Mouse (Mus musculus) liver, embryonic 16.5 days (tissue): ENCODE results near the gene Fabp1. TPM values are rescaled to one million over a fixed set of nuclear protein-coding genes. Genes with fewer than 3 reads are reported as not detected.

Source experiments
- ATAC-seq: fragments of 200-750 bp; cut with Nextera tagmentation; 2 replicates; pipeline ENCODE4 v1.8.0; 2017; ENCODE audit warnings: low read depth, mild to moderate bottlenecking, moderate number of reproducible peaks, moderate library complexity
- H3K27ac ChIP-seq: fragments of 300-500 bp; sonication (generic); 2 replicates; pipeline ENCODE4 v1.5.1; 2014; ENCODE audit warnings: mild to moderate bottlenecking, low read length
- H3K27me3 ChIP-seq: fragments of 300-500 bp; sonication (generic); 2 replicates; pipeline ENCODE4 v1.6.1; 2014; ENCODE audit warnings: low read depth, low read length, mixed read lengths; ENCODE audit not compliant: control insufficient read depth, insufficient read depth
- H3K36me3 ChIP-seq: fragments of 300-500 bp; sonication (generic); 2 replicates; pipeline ENCODE4 v1.6.1; 2014; ENCODE audit warnings: mild to moderate bottlenecking; ENCODE audit not compliant: control insufficient read depth, insufficient read depth
- H3K4me1 ChIP-seq: fragments of 300-500 bp; sonication (generic); 2 replicates; pipeline ENCODE4 v1.6.1; 2014; ENCODE audit warnings: low read depth, low read length, mixed read lengths; ENCODE audit not compliant: control insufficient read depth
- H3K4me2 ChIP-seq: fragments of 300-500 bp; sonication (generic); 2 replicates; pipeline ENCODE4 v1.6.1; 2014; ENCODE audit warnings: low read depth, low read length, mixed read lengths
- H3K4me3 ChIP-seq: fragments of 300-500 bp; sonication (generic); 2 replicates; pipeline ENCODE4 v1.5.1; 2014; ENCODE audit warnings: low read depth, mild to moderate bottlenecking, low read length
- H3K9ac ChIP-seq: fragments of 300-500 bp; sonication (generic); 2 replicates; pipeline ENCODE4 v1.6.1; 2014; ENCODE audit warnings: low read depth, low read length
- H3K9me3 ChIP-seq: fragments of 300-500 bp; sonication (generic); replicated peaks from 2 replicates; pipeline ENCODE4 v1.6.1; 2016; ENCODE audit warnings: low read length; ENCODE audit not compliant: control insufficient read depth
- WGBS: fragments of 180-500 bp; shearing (Covaris S2); extraction: QIAGEN DNeasy Blood & Tissue Kit; methylation state at CpG from one replicate; pipeline ENCODE4 v1.1.7; 2014; ENCODE audit not compliant: insufficient replicate concordance; 5-methylcytosine and 5-hydroxymethylcytosine counted together
- polyA plus RNA-seq: library from polyadenylated mRNA; unstranded; fragments of >200 nt; fragmentation: Nextera tagmentation; extraction: Ambion mirVana; gene quantifications from 2 replicates; pipeline ENCODE4 v1.2.1, GENCODE M21; 2015

Fabp1 gene
- polyA plus RNA-seq, 1 experiment from 2014 or later: 679 TPM

- Histone ChIP-seq H3K27ac (no peak overlapping the region), H3K4me2 (no peak overlapping the region), H3K4me3 (no peak overlapping the region), H3K27me3 (no peaks in the 10 kb centered on the region), H3K36me3 (no peaks in the 10 kb centered on the region), H3K9me3 (no peaks in the 10 kb centered on the region), H3K9ac (no peak overlapping the region), H3K4me1 (no peaks in the 10 kb centered on the region)
- no peak for ATAC-seq
- WGBS: 39% methylated on average over 7 of the region's 7 CpGs
These were observed 27.6 kb downstream of the Fabp1 start for GRCm38 (mm10) chr6:71227157-71227770.

DNA sequence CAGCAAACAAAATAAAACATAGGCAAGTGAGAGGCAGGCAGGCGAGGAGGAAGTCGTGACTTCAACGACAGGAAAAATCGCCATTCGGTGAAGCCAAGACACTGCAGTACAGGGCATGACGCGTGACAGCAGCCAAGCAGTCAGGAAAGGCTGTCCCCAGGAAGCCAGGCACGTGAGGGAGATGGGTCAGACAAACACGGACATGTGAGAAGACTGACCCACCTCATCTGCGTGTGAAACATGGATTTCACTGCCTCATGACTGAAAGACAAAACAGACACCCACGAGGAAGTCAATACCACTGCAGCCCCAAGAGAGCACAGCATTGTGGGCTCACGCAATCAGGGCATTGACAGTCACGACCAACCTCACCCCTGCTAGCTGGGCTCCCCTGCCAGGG, 35.5 kb downstream of the Fabp1 start:
- no peaks in the 10 kb centered on the region for H3K36me3 ChIP-seq
- 43% methylated on average over 13 of the region's 13 CpGs for WGBS
- H3K9ac ChIP-seq: no peak overlapping the region
- no peaks in the 10 kb centered on the region for H3K4me1 ChIP-seq
- H3K4me2 ChIP-seq: no peak overlapping the region
- ATAC-seq: no peak; the same call in 1 of the 2 replicates
- peak overlapping the region; percentile 37 for H3K27ac ChIP-seq
- no peaks in the 10 kb centered on the region for H3K27me3 ChIP-seq
- H3K4me3 ChIP-seq: no peak overlapping the region
- H3K9me3 ChIP-seq: no peaks in the 10 kb centered on the region

- H3K27me3 ChIP-seq: no peaks in the 10 kb centered on the region
- H3K27ac ChIP-seq: peak overlapping the region; percentile 68
- H3K9me3 ChIP-seq: no peaks in the 10 kb centered on the region
These were observed 36.3 kb downstream of the Fabp1 start for GRCm38 (mm10) chr6:71235944-71236343.

DNA sequence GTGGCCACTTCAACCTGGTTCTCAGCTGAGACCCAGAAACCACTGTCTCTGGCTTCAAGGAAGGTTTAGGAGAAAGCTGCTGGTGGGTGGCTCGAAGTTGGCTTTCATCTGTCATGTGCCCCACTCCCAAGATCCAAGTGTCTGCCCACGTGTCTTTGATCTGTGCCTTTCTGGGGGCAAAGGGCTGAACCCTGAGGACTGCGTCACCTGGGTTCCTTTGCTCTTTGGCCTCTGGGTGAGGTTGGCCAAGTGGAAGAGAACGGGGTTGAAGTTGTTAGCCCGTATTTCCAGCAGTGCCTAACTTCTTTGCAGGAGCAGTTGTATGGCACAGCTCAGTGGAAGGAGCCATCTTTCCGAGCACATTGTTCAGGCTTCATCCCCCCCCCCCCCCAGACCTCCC, 36.9 kb downstream of the Fabp1 start:
- Histone ChIP-seq H3K4me3 (no peak overlapping the region), H3K9ac (no peak overlapping the region), H3K4me1 (no peaks in the 10 kb centered on the region), H3K36me3 (no peaks in the 10 kb centered on the region), H3K27me3 (no peaks in the 10 kb centered on the region), H3K27ac (peak overlapping the region; percentile 68), H3K4me2 (no peak overlapping the region), H3K9me3 (no peaks in the 10 kb centered on the region)
- WGBS: 61% methylated on average over 6 of the region's 6 CpGs
- peak; percentile 62 for ATAC-seq

More at GRCm38 (mm10) chr6:71235944-71236343, 36.3 kb downstream of the Fabp1 start:
- WGBS: 34% methylated on average over 3 of the region's 3 CpGs
- Histone ChIP-seq H3K9ac (no peak overlapping the region), H3K36me3 (no peaks in the 10 kb centered on the region), H3K4me2 (no peak overlapping the region), H3K4me3 (no peak overlapping the region), H3K4me1 (no peaks in the 10 kb centered on the region)
- ATAC-seq: peak; percentile 78

DNA sequence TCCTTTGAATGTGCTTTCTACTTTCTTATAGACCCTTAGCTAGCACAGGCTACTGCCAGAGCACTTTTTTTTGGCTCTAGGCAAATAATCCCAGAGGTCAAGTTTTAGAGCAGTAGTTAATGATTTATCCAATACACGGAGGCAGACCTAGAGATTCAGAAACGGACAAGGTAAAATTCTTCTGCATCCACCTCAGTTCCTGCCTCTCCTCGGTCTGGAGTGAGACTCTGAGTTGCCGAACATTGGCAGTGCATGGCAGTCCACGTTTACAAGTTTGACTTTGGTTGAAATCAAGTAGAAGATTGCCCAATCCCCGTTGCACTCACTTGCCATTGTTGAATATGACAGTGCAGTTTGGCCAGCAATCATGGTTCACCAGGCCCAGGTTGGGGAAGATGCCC, 37.4 kb downstream of the Fabp1 start:
- H3K9me3 ChIP-seq: no peaks in the 10 kb centered on the region
- H3K36me3 ChIP-seq: no peaks in the 10 kb centered on the region
- H3K4me2 ChIP-seq: no peak overlapping the region
- H3K9ac ChIP-seq: no peak overlapping the region
- no peak overlapping the region for H3K4me3 ChIP-seq
- peak overlapping the region; percentile 68 for H3K27ac ChIP-seq
- H3K27me3 ChIP-seq: no peaks in the 10 kb centered on the region
- H3K4me1 ChIP-seq: no peaks in the 10 kb centered on the region
- ATAC-seq: peak; percentile 66
- 55% methylated on average over 6 of the region's 6 CpGs for WGBS

GRCm38 (mm10) chr6:71239069-71239750, 39.6 kb downstream of the Fabp1 start:
- no peak for ATAC-seq
- Histone ChIP-seq H3K4me1 (no peaks in the 10 kb centered on the region), H3K27ac (no peak overlapping the region), H3K36me3 (no peaks in the 10 kb centered on the region), H3K9ac (no peak overlapping the region), H3K4me3 (no peak overlapping the region), H3K9me3 (no peaks in the 10 kb centered on the region), H3K4me2 (no peak overlapping the region), H3K27me3 (no peaks in the 10 kb centered on the region)
- 76% methylated on average over 26 of the region's 26 CpGs for WGBS

DNA sequence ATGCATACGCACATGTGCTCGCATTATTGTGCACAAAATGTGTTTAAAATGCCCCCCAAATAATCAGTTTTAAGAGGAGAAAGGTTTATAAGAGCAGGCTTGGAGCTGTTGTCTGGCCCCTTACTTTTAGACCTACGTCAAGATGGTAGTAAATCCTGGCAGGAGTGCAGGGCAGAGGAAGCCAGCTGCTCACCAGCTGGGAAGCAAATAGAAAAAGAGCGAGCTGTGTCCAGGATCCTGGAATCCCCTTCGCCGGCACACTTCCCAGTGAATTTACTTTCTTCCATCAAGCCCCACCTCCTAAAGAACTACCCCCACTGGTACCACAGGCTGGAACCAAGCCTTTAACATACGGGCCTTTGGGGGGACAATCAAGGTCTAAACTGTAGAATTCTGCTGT, 41.2 kb downstream of the Fabp1 start:
- no peak overlapping the region for H3K9ac ChIP-seq
- no peak overlapping the region for H3K4me3 ChIP-seq
- H3K36me3 ChIP-seq: no peaks in the 10 kb centered on the region
- ATAC-seq: no peak
- 81% methylated on average over 7 of the region's 7 CpGs for WGBS
- no peaks in the 10 kb centered on the region for H3K9me3 ChIP-seq
- H3K4me1 ChIP-seq: no peaks in the 10 kb centered on the region
- no peak overlapping the region for H3K4me2 ChIP-seq
- no peaks in the 10 kb centered on the region for H3K27me3 ChIP-seq
- no peak overlapping the region for H3K27ac ChIP-seq

- Histone ChIP-seq H3K4me1 (no peaks in the 10 kb centered on the region), H3K9me3 (no peaks in the 10 kb centered on the region), H3K9ac (no peak overlapping the region), H3K4me3 (no peak overlapping the region), H3K27ac (no peak overlapping the region), H3K4me2 (no peak overlapping the region), H3K36me3 (no peaks in the 10 kb centered on the region), H3K27me3 (no peaks in the 10 kb centered on the region)
- 42% methylated on average over 1 of the region's 1 CpGs for WGBS
- ATAC-seq: no peak
These were observed 43.2 kb downstream of the Fabp1 start for GRCm38 (mm10) chr6:71242811-71243210.

DNA sequence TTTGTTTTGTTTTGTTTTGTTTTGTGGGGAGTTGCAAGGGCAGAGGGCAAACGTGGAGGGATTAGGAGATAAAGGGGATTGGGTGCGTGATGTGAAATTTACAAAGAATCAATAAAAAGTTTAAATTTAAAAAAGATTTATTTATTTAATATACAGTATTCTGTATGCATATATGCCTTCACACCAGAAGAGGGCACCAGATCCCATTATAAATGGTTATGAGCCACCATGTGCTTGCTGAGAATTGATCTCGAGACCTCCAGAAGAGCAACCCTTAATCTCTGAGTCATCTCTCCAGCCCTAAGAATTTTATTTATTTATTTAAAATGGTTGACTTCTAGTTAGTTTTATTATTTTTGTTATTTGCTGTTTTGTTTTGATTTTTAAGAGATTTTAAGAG, 43.6 kb downstream of the Fabp1 start:
- no peaks in the 10 kb centered on the region for H3K4me1 ChIP-seq
- H3K9ac ChIP-seq: no peak overlapping the region
- no peak for ATAC-seq
- H3K36me3 ChIP-seq: no peaks in the 10 kb centered on the region
- H3K4me3 ChIP-seq: no peak overlapping the region
- H3K27ac ChIP-seq: no peak overlapping the region
- H3K27me3 ChIP-seq: no peaks in the 10 kb centered on the region
- no peaks in the 10 kb centered on the region for H3K9me3 ChIP-seq
- WGBS: 63% methylated on average over 3 of the region's 3 CpGs
- no peak overlapping the region for H3K4me2 ChIP-seq
